Mouse (Mus musculus) gonadal fat pad, adult 2 months (tissue): ENCODE data around the gene Il17d. TPM values are rescaled to one million over a fixed set of nuclear protein-coding genes. Genes with fewer than 3 reads are reported as not detected.

Experiments used
- DNase-seq: peaks from one replicate; pipeline ENCODE4 v3.0.0-alpha.2; 2012; ENCODE audit warnings: low read depth
- polyA plus RNA-seq: library from polyadenylated mRNA; depleted of rRNA; stranded (reverse); fragments of >200 nt; gene quantifications from 2 replicates; pipeline ENCODE4 v1.2.3, GENCODE M21; 2012

Il17d gene
- polyA plus RNA-seq, 1 experiment: 10.8 TPM

DNA sequence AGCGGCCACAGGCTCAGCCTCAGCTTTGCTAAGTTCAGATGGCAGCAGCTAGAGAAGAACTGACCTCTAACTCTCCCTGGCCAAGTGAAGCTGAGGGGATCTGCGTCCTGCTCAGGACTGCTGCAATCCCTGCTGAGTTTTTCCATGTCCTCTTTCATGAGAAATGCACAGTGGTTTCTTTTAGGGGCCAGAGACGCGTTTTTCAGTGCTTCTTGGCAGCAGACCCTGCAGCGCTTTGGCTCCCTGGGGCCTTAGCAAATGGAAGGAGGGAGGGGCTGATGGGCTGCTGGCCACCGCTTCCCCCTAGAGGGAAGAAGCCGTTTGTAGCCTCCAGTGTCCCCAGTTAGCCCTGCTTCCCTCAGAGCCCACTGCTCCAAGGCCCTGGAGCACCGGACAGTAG, 10.4 kb downstream of the Il17d start:
- no peak for DNase-seq

DNA sequence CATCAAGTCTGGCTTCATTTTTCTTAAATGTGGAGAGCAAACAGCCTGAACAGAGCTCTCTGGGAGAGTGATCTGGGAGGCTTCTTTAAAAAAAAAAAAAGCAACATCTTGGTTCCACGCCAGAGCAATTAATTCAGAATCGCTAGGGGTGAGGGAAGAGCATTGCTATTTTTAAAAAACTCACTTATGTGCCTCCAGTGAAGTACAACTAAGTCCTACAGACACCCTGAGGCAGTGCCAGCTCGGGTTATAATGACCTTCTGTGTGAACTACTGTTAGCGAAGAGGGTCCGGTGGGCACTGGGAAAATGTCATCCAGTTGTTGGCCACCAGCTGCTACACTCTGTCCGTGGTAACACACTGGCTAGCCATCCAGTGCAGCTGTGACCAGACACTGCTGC, 11.1 kb downstream of the Il17d start:
- no peak for DNase-seq

DNA sequence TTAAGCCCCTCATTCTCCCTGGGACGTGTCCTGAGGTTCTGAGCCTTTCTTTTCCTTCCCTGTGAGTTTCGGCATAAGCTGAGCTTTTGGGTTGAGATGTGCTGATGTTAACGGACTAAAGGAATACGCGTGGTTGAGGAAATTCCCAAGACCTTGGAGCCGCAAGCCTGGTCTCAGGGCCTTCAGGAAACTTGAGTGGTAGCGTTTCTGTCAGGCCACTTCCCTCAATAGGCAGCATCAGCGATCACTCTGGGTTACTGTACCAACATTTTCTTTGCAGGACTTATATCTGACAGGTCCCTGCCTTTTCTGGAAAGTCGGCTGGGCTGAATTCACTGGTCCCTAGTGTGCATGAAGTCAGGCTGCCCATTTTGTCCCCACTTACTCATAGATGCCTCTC, 12.2 kb downstream of the Il17d start:
- DNase-seq: no peak

DNA sequence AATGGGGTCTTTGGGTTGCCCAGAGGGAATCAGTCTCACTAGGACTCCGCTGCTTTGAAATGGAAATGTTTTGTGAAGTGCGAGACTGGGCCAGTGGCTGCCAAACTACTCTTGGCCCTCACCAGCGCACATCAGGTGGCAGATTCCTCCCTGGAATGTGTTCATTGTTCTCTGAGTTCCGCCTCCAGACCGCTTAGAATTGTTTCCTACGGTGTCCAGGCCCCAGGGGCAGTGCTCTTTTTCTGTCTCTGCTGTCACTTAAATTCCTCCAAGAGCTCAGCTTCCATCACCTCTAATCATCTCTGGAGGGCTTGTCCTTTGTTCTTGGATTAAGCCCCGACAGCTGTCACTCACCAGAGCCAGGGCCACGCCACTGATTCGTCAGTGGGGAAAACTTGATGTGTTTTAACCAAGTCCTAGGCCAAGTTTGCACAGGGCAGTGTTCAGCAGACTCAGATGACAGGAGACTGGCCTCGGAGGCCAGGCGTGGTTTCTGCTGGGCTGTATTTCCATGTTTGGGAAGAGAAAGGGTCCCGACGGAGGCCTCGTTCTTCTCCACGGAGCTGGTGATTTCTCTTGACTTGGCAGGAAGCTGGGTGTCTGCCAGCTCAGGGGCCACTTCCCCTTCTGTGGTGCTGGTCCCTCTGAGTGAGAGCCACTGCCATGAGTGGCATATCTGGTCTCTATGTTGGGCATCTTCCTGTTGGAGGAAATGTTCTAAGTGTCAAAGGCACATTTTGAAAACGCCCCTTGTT, 12.9 kb downstream of the Il17d start:
- DNase-seq: no peak

DNA sequence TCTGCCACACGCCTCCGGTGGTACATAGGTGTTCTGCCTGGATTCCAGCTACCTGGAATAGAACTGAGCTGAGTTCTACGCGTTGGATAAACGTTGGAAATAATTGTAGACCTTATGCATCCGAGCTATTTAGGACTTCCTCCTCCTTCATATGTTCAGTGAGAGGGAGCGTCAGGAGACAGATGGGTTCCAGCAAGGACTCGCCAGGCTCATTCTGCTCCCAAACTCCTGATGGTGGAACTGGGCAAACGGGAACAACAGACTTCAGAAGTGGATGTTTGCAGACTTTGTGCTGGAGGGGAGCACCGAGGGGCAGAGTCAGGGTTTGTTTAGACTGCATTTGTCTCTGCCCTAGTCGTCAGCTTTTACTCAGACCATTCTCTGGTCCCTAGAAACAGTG, 16.1 kb downstream of the Il17d start:
- DNase-seq: no peak

DNA sequence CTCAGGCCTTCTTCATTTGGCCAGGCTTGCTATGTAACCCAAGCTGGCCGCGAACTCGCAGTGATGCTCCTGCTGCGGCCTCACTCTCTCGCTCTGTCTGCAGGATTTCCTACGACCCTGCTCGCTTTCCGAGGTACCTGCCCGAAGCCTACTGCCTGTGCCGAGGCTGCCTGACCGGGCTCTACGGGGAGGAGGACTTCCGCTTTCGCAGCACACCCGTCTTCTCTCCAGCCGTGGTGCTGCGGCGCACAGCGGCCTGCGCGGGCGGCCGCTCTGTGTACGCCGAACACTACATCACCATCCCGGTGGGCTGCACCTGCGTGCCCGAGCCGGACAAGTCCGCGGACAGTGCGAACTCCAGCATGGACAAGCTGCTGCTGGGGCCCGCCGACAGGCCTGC, 17.7 kb downstream of the Il17d start:
- DNase-seq: no peak

DNA sequence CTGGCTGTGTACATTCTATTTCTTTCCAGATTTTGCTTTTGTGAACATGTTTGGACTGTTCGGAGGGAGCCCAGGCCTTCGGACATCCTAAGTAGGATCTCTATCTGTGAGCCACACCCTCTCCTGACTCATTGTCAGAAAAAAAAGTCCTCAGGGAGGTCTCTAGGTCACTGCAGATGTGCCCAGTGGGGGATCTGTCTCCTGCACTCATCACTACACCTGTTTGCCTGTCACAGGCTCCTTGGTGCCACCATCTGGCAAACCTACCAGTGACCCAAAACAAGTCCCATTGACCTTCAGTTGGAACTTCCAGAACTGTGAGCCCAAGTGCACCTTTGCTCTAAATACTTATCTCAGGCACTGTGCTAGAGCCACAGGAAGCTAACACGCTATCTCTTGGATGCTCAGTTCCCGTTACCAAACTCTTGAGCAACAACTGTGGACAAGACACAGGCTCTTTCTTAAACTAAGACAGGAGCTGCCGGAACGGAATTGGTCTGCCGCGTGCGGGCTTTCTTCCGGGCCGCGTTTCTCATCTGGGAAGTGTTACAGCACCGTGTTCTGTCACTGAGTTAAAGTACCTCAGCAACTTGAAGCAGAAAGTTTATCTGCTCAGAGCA, 19.0 kb downstream of the Il17d start:
- DNase-seq: no peak

DNA sequence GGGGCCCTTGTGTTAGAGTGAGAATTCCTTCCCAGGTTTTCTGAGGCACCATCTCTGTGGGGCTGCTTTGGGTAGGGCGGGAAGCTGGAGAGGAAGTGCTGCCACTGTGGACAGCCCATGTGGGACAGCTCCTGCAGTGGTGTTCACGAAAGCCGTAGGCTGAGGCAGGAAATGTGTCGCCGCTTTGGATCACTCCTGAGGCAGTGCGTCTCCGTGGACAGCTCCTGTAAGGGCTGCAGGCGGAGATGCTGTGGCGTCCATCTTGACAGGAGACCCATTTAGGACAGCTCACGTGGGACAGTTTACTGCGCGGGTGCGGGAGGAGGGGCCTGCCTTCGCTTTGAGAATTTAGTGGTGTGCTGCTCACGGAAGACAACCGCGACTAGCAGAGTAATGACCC, 20.9 kb downstream of the Il17d start:
- DNase-seq: no peak

DNA sequence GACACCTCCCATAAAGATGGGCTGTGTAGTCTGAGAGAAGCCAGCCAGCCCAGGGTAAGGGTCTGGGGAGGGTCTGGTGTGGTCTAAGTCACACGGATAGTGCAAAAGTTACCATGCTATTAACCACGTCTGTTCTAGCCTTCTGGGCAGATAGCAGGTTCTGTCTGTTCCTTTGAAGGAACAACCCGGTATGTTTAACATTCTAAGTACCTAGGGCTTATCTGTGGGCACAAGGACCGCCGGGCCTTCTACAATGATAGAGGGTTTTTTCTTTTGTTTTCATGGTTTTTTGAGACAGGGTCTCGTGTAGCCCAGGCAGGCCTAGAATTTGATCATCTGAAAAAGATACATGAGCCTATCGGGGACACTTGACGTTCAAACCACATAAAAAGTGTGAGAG, 21.6 kb downstream of the Il17d start:
- no peak for DNase-seq

DNA sequence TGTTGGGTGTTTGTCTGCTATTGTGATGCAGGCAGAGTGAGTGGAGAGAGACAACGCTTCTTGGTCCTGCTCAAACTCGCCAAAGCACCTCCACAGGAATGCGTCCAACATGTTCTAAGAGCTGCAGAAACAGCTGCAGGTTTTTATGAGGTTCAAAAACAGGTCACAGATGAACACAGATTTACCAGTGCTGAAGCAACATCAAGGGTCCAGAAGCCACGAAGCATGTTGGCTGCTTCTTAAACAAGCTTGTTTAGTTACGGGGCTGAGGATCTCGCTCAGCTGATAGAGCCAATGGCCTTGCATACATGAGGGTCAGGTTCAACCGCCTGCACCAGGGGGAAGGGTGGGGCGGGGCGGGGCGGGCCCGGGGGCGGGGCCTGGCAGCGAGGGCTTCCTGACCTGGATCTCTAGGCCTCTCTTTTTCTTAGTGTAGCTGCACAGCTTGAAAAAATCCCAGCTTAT, 22.0 kb downstream of the Il17d start:
- DNase-seq: no peak

DNA sequence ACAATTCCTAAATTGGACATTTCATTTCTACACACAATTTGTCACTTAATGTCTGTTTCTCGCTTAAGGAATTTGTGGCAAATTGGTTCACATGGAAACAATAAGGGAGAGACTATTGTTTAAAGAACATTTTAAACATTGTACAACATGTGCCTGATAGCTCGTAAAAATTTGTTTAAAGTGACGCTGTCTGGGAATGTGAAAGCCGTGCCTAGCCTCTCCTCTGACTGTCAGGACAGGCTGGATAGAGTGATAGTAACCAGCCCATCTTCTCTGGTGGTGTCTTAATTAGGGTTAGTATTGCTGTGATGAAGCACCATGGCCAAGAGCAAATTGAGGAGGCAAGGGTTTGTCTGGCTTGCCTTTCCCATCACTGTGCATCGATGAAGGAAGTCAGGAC, 22.5 kb downstream of the Il17d start:
- DNase-seq: no peak

DNA sequence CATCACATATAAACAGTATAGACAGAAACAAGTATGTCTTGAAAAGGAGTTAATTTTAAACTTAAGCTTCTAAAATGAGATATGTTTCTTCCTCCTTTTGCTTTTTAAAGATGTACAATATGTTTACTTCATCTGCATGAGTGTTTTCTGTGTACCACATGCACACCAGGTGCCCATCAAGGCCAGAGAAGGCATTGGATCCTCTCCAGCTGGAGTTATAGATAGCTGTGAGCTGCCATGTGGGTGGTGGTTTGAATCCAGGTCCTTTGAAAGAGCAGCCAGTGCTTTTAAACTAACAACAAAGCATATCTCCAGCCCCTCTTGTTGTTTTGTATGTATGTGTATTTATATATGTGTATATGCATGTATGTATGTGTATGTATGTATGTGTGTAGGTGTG, 28.4 kb downstream of the Il17d start:
- no peak for DNase-seq

DNA sequence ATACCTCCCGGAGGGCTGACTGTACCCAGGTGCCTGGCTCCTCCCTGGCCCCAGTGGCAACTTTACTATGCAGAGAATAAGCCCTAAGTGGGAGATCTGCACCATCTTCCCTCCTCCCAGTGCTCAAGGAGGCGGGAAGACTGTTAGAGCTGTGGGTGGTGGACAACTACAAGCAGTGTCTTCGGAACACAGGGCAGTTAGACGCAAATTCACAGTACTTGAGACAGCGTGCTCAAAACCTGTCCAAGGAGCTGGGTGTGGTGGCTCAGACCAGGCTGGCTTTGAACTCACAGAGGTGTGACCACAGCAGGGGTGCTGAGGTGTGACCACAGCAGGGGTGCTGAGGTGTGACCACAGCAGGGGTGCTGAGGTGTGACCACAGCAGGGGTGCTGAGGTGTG, 29.9 kb downstream of the Il17d start:
- no peak for DNase-seq

DNA sequence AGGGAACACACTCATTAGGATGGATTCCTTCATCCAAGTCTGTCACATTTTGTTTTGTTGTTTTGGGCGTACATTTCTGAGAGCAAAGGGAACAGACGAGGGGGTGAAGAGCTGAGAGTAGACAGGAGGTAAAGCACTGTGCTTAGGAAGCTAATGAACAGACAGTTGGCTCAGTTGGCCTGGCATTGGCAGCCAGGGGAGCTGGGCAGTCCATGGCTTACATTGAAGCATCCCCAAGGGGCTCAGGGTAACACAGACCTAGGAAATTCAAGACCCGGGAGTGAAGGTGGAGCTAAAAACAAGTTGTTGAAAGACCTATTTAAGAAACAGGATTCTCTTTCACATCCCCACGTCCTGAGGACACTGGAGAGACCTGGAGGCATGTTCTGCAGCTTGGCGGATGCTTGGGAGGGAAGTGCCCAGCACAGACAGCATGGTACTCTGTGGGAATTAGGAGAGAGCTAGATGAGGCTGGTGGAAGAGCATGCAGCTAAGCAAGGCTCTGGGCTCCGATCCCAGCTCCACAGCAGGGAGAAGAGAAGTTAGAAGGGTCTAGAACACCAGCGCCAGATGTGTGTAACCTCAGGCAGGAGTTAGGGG, 31.0 kb downstream of the Il17d start:
- no peak for DNase-seq

DNA sequence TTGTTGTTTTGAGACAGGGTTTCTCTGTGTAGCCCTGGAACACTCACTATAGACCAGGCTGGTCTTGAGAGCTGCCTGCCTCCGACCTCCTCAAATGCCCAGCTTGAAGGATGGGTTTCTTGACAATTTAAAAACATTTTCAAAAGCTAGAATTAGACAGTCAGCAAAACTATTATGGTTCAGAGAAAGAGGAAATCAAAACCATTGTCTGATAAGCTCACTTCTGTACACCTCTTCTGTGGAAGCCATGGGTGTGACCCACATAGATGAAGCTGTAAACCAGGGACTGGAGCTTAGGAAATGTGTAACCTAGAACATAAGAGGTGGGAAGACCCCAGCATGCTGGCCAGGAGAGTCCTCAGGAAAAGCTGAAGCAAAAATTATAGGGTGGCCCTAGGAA, 32.3 kb downstream of the Il17d start:
- no peak for DNase-seq

DNA sequence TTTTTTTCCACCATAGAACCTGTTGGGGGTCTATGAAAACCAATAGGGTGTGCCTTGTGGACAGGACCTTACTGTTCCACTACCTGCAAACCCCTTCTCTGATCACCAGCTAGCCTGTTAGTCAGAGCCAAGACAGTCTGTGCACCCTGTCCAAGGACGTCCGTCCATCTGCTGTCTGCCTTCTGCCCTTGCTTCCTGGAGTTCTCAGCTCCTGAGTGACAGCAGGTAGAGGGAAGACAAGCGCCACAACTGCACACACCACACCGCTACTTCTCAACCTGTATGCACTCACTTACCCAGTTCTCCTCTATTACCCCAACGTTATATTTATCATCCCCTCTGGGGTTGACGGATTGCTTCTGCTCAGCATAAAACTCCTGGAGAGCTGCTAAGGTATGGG, 41.0 kb downstream of the Il17d start:
- no peak for DNase-seq

DNA sequence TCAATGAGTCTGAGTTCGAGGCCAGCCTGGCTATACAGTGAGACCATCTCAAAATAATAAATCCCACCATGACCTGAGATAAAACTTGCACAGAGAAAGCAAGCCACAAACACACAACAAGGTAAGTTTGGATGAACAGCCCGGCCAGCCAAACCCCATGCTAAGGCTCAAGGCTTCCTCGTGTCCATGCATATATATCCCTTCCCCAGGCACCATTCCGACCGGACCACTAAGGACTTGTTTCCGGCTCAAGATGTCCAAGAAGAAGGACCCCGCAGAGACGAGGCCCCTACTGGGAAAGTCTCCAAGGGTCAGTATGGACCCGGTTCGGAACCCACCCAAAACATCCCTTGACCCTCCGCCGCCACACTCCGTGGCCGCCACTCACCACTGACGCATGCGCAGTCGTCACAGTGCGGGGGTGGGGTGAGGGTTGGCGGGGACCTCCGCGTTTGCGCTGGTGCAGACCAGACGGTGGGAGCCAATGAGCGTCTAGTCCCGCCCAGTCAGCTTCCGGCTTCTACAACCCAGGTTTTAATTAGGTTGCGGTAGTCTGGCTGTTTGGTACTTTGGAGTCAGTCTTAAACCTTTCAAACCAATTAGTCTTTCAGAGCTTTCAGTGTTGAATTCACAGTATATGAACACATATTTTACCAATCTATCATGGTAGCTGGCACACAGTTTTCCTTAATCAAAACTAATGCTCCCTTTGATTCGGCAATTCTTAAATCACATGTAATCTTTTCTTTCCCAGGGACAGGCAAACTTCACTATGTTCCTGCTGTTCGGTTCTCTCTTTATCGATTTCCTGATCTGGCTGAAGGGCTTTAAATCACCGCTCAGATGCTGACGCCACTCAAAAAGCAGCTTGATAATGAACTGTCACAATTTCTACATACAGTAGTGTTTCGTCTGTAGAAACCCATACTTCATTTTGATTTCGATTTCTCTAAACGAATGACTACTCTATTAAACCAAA, 46.9 kb downstream of the Il17d start, which contains the start of gene Eef1akmt1:
Eef1akmt1 (minus strand) TSS at position 458 of the 979 bp plus-strand sequence.
- DNase-seq: peak; percentile 55

DNA sequence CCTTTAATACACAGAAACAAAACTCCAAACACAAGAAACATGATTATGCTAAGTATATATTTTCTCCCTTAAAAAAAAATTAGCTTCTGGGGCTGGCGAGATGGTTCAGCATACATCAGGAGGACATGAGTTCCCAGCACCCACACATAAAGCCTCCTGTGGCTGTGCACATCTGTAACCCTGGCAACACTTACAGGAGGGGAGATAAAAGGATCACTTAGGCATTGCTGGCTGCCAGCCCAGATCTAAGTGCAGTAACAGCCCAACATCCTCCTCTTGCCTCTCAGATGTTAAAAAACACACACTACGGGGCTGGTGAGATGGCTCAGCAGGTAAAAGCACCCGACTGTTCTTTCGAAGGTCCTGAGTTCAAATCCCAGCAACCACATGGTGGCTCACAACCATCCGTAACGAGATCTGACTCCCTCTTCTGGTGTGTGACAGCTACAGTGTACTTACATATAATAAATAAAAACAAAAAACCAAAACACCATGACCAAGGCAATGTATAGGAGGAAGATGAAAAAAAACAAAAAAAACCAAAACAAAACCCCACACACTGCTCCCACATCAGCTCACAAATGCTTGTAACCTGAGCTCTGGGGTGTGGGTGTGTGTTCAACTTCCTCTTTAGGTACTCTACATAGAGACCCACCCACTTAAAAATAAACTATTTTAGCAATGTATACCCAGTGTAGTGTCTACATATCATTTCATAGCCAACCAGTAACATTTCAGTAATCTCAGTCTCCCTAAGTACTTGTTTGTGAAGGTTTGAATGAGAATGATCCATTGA, 50.4 kb downstream of the Il17d start:
- no peak for DNase-seq

DNA sequence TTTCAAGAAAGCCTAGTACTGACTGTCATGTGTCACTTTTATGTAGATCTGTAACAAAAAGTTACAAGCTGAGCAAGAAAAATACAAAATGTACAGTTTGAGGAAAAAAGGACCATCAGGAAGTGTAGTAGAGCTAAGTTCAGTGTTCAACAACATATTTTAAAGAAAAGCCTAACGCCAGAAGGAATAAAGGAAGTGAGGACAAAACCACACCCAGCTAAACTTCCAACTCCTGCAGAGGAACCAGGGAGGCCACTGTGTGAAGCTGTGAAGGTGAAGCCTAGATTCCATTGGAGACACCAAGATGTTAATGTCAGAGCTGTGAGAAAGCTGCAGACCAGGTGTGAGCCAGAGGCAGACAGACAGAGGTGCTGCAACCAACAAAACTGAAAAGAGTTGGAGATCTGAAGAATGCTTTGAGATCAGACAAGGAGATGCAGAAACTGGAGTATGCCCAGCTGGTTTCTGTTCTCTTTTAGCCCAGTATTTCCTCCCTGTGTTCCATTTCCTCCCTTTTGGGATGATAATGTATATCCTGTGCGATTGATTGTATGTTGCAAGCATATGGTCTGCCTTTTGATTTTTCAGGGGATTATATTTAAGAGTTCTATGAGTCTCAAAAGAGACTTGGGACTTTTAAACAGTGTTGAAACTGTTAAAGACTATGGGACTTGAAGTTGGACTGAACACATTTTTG, 51.9 kb downstream of the Il17d start:
- no peak for DNase-seq

DNA sequence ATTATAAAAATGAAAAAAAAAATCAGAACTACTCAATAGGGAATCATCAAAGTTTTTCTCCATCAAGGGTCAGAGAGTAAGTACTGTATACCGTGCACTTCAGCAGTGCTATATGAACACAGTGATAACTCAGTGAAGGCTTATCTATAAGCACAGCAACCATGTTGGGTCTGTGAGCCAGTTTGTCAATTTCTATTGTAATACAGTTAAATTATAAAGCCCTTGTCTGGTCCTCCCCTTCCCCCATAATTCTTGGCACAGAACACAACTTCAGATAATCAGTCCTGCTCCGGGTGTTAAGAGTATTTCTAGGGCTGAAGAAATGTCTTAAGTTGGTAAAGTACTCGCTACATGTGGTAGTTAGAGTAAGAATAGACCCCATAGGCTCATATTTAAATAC, 67.3 kb downstream of the Il17d start:
- no peak for DNase-seq
